Mouse (Mus musculus) heart, adult 18-20 months (tissue): ENCODE results near the gene Cnpy3. TPM values are rescaled to one million over a fixed set of nuclear protein-coding genes. Genes with fewer than 3 reads are reported as not detected.
A peak's percentile ranks its signal among the peaks of the same experiment; 100 is the strongest.
"Not testable (repeated sequence)": the region's sequence is repeated elsewhere in the genome, so short reads cannot be mapped to it uniquely, and the experiment has no call there.

Experiments
- DNase-seq, 2 experiments: peaks; one replicate each; pipeline ENCODE4 v3.0.0; 2021 to 2022; ENCODE audit warnings: mixed read lengths in 1 of 2
- total RNA-seq, 2 experiments: library from RNA; stranded (reverse); gene quantifications; 2 replicates each; pipeline ENCODE4 v1.2.3; 2021

Cnpy3 gene
- total RNA-seq, 2 experiments from 2014 or later, result 16.5 to 18.2 TPM

- DNase-seq, result not testable (repeated sequence)
Measured at GRCm38 (mm10) chr17:46764916-46765315, 12.9 kb upstream of the Cnpy3 start.

DNA sequence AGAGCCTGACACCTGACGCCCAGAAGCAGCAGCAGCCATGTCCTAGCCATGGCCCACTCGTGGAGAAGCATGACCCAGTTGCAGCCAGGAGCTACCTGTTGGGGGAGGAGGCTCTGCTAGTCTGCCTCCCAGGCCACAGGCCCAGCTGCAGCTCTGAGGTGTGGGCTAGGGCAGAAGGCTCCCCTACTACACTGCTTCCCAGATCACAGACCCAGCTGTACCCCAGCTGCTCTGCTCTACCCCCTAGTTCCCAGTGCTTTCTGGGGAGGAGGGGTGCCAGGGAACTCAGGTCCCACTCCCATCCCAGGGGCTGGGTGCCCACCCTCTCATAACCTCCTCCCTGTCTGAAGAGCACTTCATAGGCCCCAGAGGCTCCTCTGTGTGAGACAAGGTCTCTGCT is 11.5 kb upstream of the Cnpy3 start, which contains the start of gene Ptcra:
Gene Ptcra, minus strand, starts transcription at position 169 of the 400 bp plus-strand sequence.
- no peak for DNase-seq

DNA sequence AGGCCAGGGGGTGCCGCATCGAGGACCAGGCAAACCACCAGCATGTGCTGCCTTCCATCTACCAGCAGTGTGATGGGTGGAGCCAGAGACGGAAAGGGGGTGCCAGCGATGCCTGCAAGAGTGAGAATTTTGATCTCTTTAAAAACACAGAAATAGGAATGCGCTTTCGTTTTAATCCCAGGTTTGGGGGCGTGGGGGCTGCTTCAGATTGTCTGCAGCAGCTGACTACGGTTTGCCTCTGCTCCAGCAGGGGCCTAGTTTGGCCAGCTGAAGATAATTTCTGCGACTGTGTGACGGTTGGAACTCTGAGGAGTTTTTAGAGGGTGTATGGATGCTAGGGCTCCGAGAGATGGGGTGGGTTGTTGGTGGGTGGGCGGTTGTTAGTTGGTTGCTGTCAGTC is 6.7 kb upstream of the Cnpy3 start:
- no peak for DNase-seq

GRCm38 (mm10) chr17:46751056-46751793 is 789 bp downstream of the Cnpy3 start:
- peak in 1 of 2 experiments; percentile 82 for DNase-seq

DNA sequence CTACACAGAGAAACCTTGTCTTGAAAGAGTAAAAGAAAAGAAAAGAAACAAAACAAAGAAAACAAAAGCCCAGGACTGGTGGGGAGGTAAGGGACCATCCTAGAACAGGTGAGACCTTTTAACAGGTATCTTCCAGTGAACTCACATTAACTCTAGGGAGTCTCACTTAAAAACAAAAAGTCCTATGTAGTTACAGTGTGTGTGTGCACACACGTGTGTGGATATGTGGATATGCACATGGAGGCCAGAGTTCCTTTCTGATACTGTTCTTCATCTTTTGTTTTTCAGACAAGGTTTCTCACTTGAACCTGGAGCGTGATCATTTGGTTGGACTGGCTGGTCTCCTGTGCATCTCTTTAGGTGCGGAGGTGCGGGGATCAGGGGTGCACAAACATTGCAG is 1.4 kb downstream of the Cnpy3 start:
- no peak for DNase-seq

DNA sequence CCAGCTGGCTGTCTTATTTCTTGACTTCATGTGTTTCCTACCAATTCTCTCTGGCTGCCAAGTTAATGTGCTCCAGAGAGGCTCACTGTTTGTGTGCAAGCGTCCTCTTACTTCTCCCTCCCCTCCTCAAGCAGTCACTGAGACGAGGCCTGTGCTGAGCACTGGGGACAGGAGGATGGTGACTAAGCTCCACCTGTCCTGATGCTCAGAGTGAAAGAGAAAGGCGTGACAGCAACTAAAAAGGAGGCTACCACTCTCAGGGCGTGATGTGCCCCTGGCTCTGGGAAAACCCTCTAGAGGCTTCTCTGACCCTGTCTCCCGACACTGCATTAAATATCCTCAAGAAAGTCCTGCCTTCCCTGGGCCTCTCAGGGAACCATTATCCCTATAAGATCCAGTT is 2.7 kb downstream of the Cnpy3 start:
- no peak for DNase-seq

DNA sequence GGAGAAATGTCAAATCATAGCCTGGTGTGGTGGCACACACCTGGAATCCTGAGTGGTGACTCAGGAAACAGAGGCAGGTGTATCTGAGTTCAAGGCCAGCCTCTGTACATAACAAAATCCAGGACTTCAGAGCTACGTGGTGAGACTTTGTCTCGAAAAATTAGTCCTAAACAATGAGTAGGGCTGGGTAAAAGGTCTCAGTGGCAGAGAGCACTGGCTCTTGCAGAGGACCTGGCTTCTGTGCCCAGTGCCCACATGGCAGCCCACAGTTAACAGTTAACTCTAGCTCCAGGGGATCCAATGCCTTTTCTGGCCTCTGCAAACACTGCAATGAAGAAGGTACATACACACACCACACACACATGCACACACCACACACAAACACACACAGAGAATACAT is 4.2 kb downstream of the Cnpy3 start:
- DNase-seq, result no peak

DNA sequence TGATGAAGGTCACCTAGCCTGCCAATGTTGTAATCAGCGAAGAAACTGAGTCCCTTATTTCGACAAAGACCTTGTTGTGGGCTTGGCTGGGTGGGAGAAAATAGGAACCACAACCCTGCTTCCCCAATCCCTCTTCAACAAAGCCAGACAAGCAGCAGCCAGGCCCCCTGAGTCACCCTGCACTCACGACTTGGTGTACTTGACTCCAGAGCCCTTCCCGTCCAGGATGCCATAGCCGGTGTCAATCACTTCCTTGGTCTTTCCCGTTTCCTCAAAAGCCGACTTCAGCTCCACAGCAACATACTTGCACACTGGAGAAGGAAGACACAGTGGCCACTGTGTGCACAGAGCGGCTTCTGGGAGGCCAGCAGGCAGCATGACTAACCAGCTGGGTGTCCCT is 4.8 kb downstream of the Cnpy3 start:
- DNase-seq, result peak in 1 of 2 experiments; percentile 33

GRCm38 (mm10) chr17:46745506-46745905 is 6.5 kb downstream of the Cnpy3 start:
- DNase-seq, result no peak

- no peak for DNase-seq
Measured at GRCm38 (mm10) chr17:46742986-46743385, 9.0 kb downstream of the Cnpy3 start.

- no peak for DNase-seq
Measured at GRCm38 (mm10) chr17:46741305-46741704, 10.7 kb downstream of the Cnpy3 start.

- DNase-seq, result peak in 1 of 2 experiments; percentile 21
Measured at GRCm38 (mm10) chr17:46736160-46736559, 15.9 kb downstream of the Cnpy3 start.

- DNase-seq, result no peak
Measured at GRCm38 (mm10) chr17:46735287-46735686, 16.7 kb downstream of the Cnpy3 start.

GRCm38 (mm10) chr17:46734055-46734454 is 18.0 kb downstream of the Cnpy3 start:
- DNase-seq, result no peak

- DNase-seq, result peak in 1 of 2 experiments; percentile 23
Measured at GRCm38 (mm10) chr17:46728904-46729318, 23.1 kb downstream of the Cnpy3 start, which contains the start of gene Gnmt. TSS of gene Gnmt (minus strand) at chr17:46729168.

DNA sequence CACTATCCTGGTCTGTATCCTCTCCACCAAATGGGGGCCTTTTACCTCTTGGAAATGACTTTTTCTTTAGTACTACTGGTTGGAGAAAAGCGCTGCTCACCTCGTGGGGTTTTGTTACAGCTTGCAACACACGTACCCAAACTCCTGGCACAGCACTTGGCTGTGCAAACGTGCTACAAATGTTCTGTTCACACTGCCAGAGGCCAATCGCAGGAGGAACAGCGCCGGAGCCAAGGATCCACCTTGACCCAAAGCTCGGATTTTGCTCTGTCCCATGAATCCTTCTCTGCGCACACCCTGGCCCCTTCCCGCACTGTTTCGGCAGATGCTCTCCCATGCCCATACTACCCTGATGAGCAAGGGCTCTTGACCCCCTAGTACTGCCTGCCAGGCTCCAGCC is 23.5 kb downstream of the Cnpy3 start:
- no peak for DNase-seq

- DNase-seq, result no peak
Measured at GRCm38 (mm10) chr17:46728021-46728420, 24.0 kb downstream of the Cnpy3 start.

GRCm38 (mm10) chr17:46727271-46727670 is 24.7 kb downstream of the Cnpy3 start:
- DNase-seq, result no peak

- DNase-seq, result no peak
Measured at GRCm38 (mm10) chr17:46725731-46726645, 26.0 kb downstream of the Cnpy3 start.

- peak; percentile 21 to 35 for DNase-seq
Measured at GRCm38 (mm10) chr17:46725273-46725672, 26.7 kb downstream of the Cnpy3 start.

- DNase-seq, result no peak
Measured at GRCm38 (mm10) chr17:46724477-46725084, 27.4 kb downstream of the Cnpy3 start.

- DNase-seq, result no peak
Measured at GRCm38 (mm10) chr17:46721077-46721476, 30.9 kb downstream of the Cnpy3 start.
